ENCODE assay signal across 23 mouse cellular contexts in the genomic region with DNA sequence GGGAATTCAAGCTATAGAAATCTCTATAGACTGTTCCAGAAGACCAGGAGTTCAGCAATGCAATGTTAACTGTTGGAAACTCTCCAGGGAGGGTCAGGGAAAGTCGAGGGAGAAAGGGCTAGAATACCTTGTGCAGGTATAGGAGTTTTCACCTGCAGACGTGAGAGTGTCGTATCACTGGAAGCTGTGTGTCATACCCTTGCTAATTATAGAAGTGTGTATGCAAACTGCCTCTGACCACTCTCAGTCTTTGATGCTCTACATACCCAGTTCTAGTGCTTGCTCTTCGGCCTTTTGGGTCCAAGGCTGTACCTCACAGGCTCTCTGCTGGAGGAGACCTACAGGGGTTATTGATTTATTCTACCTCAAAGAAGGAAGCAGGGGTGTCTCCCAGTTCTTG. TPM values are rescaled to one million over a fixed set of nuclear protein-coding genes. Genes with fewer than 3 reads are reported as not detected.
DNase-seq lines count a peak whose midpoint lies in the region; ATAC-seq and TF ChIP-seq lines count a peak whose summit lies in the region.
"Had no signal": no experiment of that assay in that cellular context is flagged by ENCODE, and none has a peak within 500 bp of the region (broad histone marks: within the 10 kb centered on the region; RNA-seq: fewer than 3 reads in every experiment).

No protein-coding gene starts in this region.

- H3K9ac ChIP-seq in forebrain, embryonic 12.5 days, result no peak overlapping the region
- no peak overlapping the region for H3K9ac ChIP-seq in heart, postnatal 0 days (replicated peaks; ENCODE audit: low read depth, low read length)
- no peak overlapping the region for H3K9ac ChIP-seq in hindbrain, embryonic 15.5 days
- H3K9ac ChIP-seq: liver, embryonic 14.5 days; lung, embryonic 15.5 days; neural tube, embryonic 12.5 days had no signal

- no peak overlapping the region for H3K4me3 ChIP-seq in forebrain, embryonic 12.5 days (replicated peaks)
- H3K4me3 ChIP-seq in forebrain, embryonic 10.5 days, result no peak overlapping the region
- H3K4me3 ChIP-seq in heart, postnatal 0 days (ENCODE audit: low read depth, low read length), result no peak overlapping the region
- no peak overlapping the region for H3K4me3 ChIP-seq in hindbrain, embryonic 15.5 days
- H3K4me3 ChIP-seq: layer of hippocampus, adult 2 months; lung, embryonic 15.5 days; neural tube, embryonic 12.5 days had no signal

- ATAC-seq in forebrain, embryonic 12.5 days (ENCODE audit: low FRiP score), result no peak
- no peak for ATAC-seq in heart, postnatal 0 days (ENCODE audit: insufficient read depth, low read depth)
- no peak for ATAC-seq in hindbrain, embryonic 15.5 days (ENCODE audit: low FRiP score, low read depth)
- ATAC-seq in megakaryocyte-erythroid progenitor cell, adult 5-6 weeks (replicated peaks; ENCODE audit: low FRiP score, low TSS enrichment, poor library complexity, severe bottlenecking), result no peak
- ATAC-seq: CD4-positive, CD25-positive, alpha-beta regulatory T cell, adult 4 months had no signal

- no peaks in the 10 kb centered on the region for H3K36me3 ChIP-seq in forebrain, embryonic 12.5 days (replicated peaks)
- no peaks in the 10 kb centered on the region for H3K36me3 ChIP-seq in forebrain, embryonic 10.5 days (replicated peaks)
- H3K36me3 ChIP-seq in heart, postnatal 0 days (replicated peaks; ENCODE audit: control insufficient read depth, insufficient read depth, low read length), result no peaks in the 10 kb centered on the region
- no peaks in the 10 kb centered on the region for H3K36me3 ChIP-seq in hindbrain, embryonic 15.5 days
- H3K36me3 ChIP-seq: G1E; lung, embryonic 15.5 days; neural tube, embryonic 12.5 days had no signal

- intact Hi-C loops in heart, postnatal 25 days (cut with DNase I), result no loop called here

- no peak for TF ChIP-seq EP300 in heart, postnatal 0 days (IDR thresholded peaks at IDR 0.05; ENCODE audit: low read depth)

- no peak for DNase-seq in forebrain, embryonic 10.5 days (ENCODE audit: extremely low spot score, low spot score)
- no peak for DNase-seq in heart, postnatal 0 days (ENCODE audit: low spot score)
- DNase-seq in heart, postnatal 25 days (ENCODE audit: low spot score), result no peak
- peak; percentile 20 for DNase-seq in A20 (ENCODE audit: low read depth, low spot score)
- DNase-seq in cerebellum, postnatal 10 days, result no peak
- DNase-seq: adrenal gland, postnatal 25 days; cerebellum, adult 11 months; cerebellum, postnatal 14 days; gastrocnemius, postnatal 36 days; kidney, adult 2 months; kidney, postnatal 14 days; right cerebral cortex, postnatal 25 days had no signal

- no peak for TF ChIP-seq CTCF in heart, postnatal 0 days (IDR thresholded peaks at IDR 0.05; ENCODE audit: low read depth)

- peak overlapping the region; percentile 91 for H3K27ac ChIP-seq in forebrain, embryonic 12.5 days
- H3K27ac ChIP-seq in forebrain, embryonic 10.5 days, result no peak overlapping the region
- peak overlapping the region; percentile 54; the same call in 1 of the 2 replicates for H3K27ac ChIP-seq in heart, postnatal 0 days (ENCODE audit: low read depth)
- H3K27ac ChIP-seq in hindbrain, embryonic 15.5 days (replicated peaks), result peak overlapping the region; percentile 70; the same call in 1 of the 2 replicates
- H3K27ac ChIP-seq: layer of hippocampus, adult 2 months; liver, embryonic 14.5 days; macrophage had no signal

- 88% methylated on average over 4 of the region's 4 CpGs for WGBS in forebrain, embryonic 12.5 days
- WGBS in forebrain, embryonic 10.5 days, result 90% methylated on average over 4 of the region's 4 CpGs
- 56% methylated on average over 4 of the region's 4 CpGs for WGBS in heart, postnatal 0 days
- 91% methylated on average over 4 of the region's 4 CpGs for WGBS in hindbrain, embryonic 15.5 days

- no peak overlapping the region for H3K4me2 ChIP-seq in forebrain, embryonic 12.5 days
- H3K4me2 ChIP-seq in heart, postnatal 0 days (ENCODE audit: low read depth, low read length), result no peak overlapping the region
- H3K4me2 ChIP-seq in hindbrain, embryonic 15.5 days, result no peak overlapping the region
- H3K4me2 ChIP-seq: heart, embryonic 11.5 days; lung, embryonic 15.5 days; neural tube, embryonic 12.5 days had no signal

- no peaks in the 10 kb centered on the region for H3K27me3 ChIP-seq in forebrain, embryonic 12.5 days
- H3K27me3 ChIP-seq in forebrain, embryonic 10.5 days (ENCODE audit: poor library complexity, severe bottlenecking), result no peaks in the 10 kb centered on the region
- no peaks in the 10 kb centered on the region for H3K27me3 ChIP-seq in heart, postnatal 0 days (ENCODE audit: control insufficient read depth, insufficient read depth, low read length)
- H3K27me3 ChIP-seq in hindbrain, embryonic 15.5 days, result no peaks in the 10 kb centered on the region
- H3K27me3 ChIP-seq: lung, embryonic 15.5 days; neural tube, embryonic 12.5 days had no signal

- peaks cover 32% of the 10 kb centered on the region for H3K4me1 ChIP-seq in forebrain, embryonic 12.5 days
- H3K4me1 ChIP-seq in forebrain, embryonic 10.5 days, result peaks cover 21% of the 10 kb centered on the region
- H3K4me1 ChIP-seq in heart, postnatal 0 days (ENCODE audit: control insufficient read depth, insufficient read depth), result peaks cover 36% of the 10 kb centered on the region
- H3K4me1 ChIP-seq in hindbrain, embryonic 15.5 days (replicated peaks), result peaks cover 34% of the 10 kb centered on the region

- H3K9me3 ChIP-seq in forebrain, embryonic 12.5 days, result no peaks in the 10 kb centered on the region
- H3K9me3 ChIP-seq in forebrain, embryonic 10.5 days, result no peaks in the 10 kb centered on the region
- H3K9me3 ChIP-seq in heart, postnatal 0 days (replicated peaks; ENCODE audit: control insufficient read depth, low read length), result no peaks in the 10 kb centered on the region
- no peaks in the 10 kb centered on the region for H3K9me3 ChIP-seq in hindbrain, embryonic 15.5 days
- H3K9me3 ChIP-seq: G1E; lung, embryonic 15.5 days; neural tube, embryonic 12.5 days had no signal

RNA-seq across cellular contexts. Expression of gene Ripor2, which starts 46.2 kb away (rescaled TPM):
- polyA plus RNA-seq in forebrain, embryonic 12.5 days (2016; fragmentation: Nextera tagmentation; extraction: Ambion mirVana), result 16.6 and 17.8 TPM in 2 replicates
- polyA plus RNA-seq in forebrain, embryonic 10.5 days (2016; fragmentation: Nextera tagmentation; extraction: Ambion mirVana), result 1.5 and 2.2 TPM in 2 replicates
- 31.7 and 44.4 TPM in 2 replicates for total RNA-seq in heart, postnatal 0 days (2014; rRNA removed; ENCODE audit: low replicate concordance)
- polyA plus RNA-seq in heart, postnatal 0 days (2015; fragmentation: Nextera tagmentation; extraction: Ambion mirVana), result 12.6 and 17.5 TPM in 2 replicates
- 1 to 10 TPM; 5.3 to 7.2 TPM for total RNA-seq in heart, postnatal 25 days (2021)
- 21.2 and 26.0 TPM in 2 replicates for polyA plus RNA-seq in hindbrain, embryonic 15.5 days (2015; fragmentation: Nextera tagmentation; extraction: Ambion mirVana)
- total RNA-seq in megakaryocyte-erythroid progenitor cell, adult 5-6 weeks (2014; fragmentation: Nextera tagmentation), result 34.1 and 50.0 TPM in 2 replicates
- total RNA-seq in megakaryocyte-erythroid progenitor cell, adult 5-6 weeks (2017), result 24.7 and 32.6 TPM in 2 replicates
- polyA plus RNA-seq: G1E had no signal
